Mouse (Mus musculus): ENCODE results near the gene Slc7a11. TPM values are rescaled to one million over a fixed set of nuclear protein-coding genes. Genes with fewer than 3 reads are reported as not detected.

Gene Slc7a11
- polyA plus RNA-seq, 1 experiment from 2014 or later, result 3.6 TPM

GRCm38 (mm10) chr3:50275023-50275422 is 168.4 kb downstream of the Slc7a11 start:
- DNase-seq (ENCODE audit: low spot score), result no peak
- Histone ChIP-seq H3K36me3 (no peaks in the 10 kb centered on the region), H3K27me3 (ENCODE audit: low read depth, poor library complexity, severe bottlenecking) (no peaks in the 10 kb centered on the region), H3K4me1 (peaks cover 14% of the 10 kb centered on the region), H3K4me3 (no peak overlapping the region), H3K27ac (no peak overlapping the region), H3K9me3 (replicated peaks) (no peaks in the 10 kb centered on the region)
- 84% methylated on average over 2 of the region's 2 CpGs for WGBS

GRCm38 (mm10) chr3:50272222-50272621 is 171.2 kb downstream of the Slc7a11 start:
- DNase-seq (ENCODE audit: low spot score), result no peak
- Histone ChIP-seq H3K4me1 (peaks cover 13% of the 10 kb centered on the region), H3K4me3 (no peak overlapping the region), H3K36me3 (no peaks in the 10 kb centered on the region), H3K27ac (no peak overlapping the region), H3K27me3 (ENCODE audit: low read depth, poor library complexity, severe bottlenecking) (no peaks in the 10 kb centered on the region), H3K9me3 (replicated peaks) (no peaks in the 10 kb centered on the region)

DNA sequence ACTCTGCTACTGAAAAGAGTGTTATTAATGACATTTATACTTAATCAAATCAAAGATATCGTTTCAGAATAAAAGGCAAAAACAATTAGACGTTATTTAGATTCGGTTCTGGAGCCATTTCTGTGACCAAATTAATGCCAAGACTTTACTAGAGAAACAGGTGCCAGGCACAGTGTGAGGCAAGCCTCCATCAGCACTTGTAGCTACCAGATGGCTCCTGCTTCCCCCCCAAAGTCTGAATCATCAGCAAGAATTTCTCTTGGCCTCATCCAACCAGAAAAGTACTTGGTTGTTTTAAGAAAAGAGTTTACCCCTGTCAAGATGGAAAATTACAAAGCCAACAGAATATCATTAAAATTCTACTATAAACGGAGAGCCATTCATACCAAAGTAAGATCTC is 173.7 kb downstream of the Slc7a11 start:
- Histone ChIP-seq H3K4me3 (no peak overlapping the region), H3K27me3 (ENCODE audit: low read depth, poor library complexity, severe bottlenecking) (no peaks in the 10 kb centered on the region), H3K36me3 (no peaks in the 10 kb centered on the region), H3K4me1 (no peaks in the 10 kb centered on the region), H3K27ac (no peak overlapping the region), H3K9me3 (replicated peaks) (no peaks in the 10 kb centered on the region)
- DNase-seq (ENCODE audit: low spot score), result no peak
- 90% methylated on average over 4 of the region's 4 CpGs for WGBS

GRCm38 (mm10) chr3:50262547-50263087 is 180.8 kb downstream of the Slc7a11 start:
- Histone ChIP-seq H3K27me3 (ENCODE audit: low read depth, poor library complexity, severe bottlenecking) (no peaks in the 10 kb centered on the region), H3K9me3 (replicated peaks) (no peaks in the 10 kb centered on the region), H3K36me3 (no peaks in the 10 kb centered on the region), H3K4me3 (no peak overlapping the region), H3K4me1 (no peaks in the 10 kb centered on the region), H3K27ac (no peak overlapping the region)
- 57% methylated on average over 2 of the region's 2 CpGs for WGBS
- DNase-seq (ENCODE audit: low spot score), result no peak

DNA sequence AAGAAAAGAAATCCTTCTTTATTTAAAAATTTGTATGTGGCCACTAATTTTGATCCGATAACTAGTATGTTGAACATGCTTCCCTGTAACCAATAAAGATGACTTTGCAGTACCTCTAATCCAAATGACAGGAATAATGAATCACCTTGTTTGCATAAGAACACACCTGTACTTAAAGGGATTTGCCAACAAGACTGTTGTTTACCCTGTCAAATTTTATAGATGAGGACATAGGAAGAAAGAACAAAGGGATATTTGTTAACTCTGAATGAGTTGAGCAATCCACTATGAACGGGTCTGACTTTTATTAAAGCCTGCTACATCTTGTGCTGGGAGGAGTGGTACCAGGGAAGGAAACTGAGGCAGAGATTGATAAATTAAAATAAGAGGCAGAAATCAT is 181.3 kb downstream of the Slc7a11 start:
- H3K27me3 ChIP-seq (ENCODE audit: low read depth, poor library complexity, severe bottlenecking), result no peaks in the 10 kb centered on the region
- H3K4me1 ChIP-seq, result no peaks in the 10 kb centered on the region
- no peaks in the 10 kb centered on the region for H3K9me3 ChIP-seq (replicated peaks)
- H3K4me3 ChIP-seq, result no peak overlapping the region
- no peaks in the 10 kb centered on the region for H3K36me3 ChIP-seq
- no peak for DNase-seq (ENCODE audit: low spot score)
- no peak overlapping the region for H3K27ac ChIP-seq
- WGBS, result 85% methylated on average over 2 of the region's 2 CpGs

DNA sequence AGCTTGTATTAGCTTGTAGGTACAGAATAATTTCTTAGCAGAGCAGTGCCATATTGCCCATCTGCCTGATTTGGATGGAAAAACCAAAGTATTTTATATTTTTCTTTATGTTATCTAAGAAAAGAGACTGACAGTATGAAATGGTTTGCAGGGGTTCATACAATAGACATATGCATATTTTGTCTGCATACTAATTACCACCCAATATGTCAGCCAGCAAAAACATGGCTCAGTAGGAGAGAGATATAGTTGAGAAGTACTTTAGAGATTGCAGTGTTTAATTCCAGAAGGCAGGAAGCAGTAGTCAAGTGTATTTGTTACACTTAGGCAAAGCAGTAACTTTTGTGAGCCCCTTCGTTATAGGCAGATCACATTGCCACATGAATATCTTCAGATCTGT is 182.7 kb downstream of the Slc7a11 start:
- WGBS, result 94% methylated on average over 1 of the region's 1 CpGs
- Histone ChIP-seq H3K4me3 (no peak overlapping the region), H3K9me3 (replicated peaks) (no peaks in the 10 kb centered on the region), H3K4me1 (no peaks in the 10 kb centered on the region), H3K27me3 (ENCODE audit: low read depth, poor library complexity, severe bottlenecking) (no peaks in the 10 kb centered on the region), H3K27ac (no peak overlapping the region), H3K36me3 (no peaks in the 10 kb centered on the region)
- DNase-seq (ENCODE audit: low spot score), result no peak

DNA sequence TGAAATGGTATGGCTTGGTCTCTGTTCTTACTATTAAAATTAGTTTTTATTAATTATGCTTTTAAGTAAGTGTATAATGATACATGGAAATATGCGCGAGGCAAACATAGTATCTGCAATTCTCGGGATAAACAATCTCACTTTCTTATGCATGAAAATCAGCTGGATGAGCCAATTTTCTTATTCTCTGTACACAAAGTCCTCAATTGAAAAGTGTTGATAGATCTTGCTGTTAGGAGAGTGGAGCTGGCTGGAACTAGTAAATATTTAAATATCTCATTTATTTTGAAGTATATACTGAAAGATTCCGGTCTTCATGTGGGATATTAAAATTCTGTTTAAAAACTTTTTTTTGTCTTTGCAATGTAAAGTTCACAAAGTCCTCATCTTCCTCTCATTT is 184.6 kb downstream of the Slc7a11 start:
- Histone ChIP-seq H3K4me3 (no peak overlapping the region), H3K27me3 (ENCODE audit: low read depth, poor library complexity, severe bottlenecking) (no peaks in the 10 kb centered on the region), H3K4me1 (no peaks in the 10 kb centered on the region), H3K27ac (no peak overlapping the region), H3K36me3 (no peaks in the 10 kb centered on the region), H3K9me3 (replicated peaks) (no peaks in the 10 kb centered on the region)
- no peak for DNase-seq (ENCODE audit: low spot score)
- WGBS, result 90% methylated on average over 4 of the region's 4 CpGs

GRCm38 (mm10) chr3:50249598-50250300 is 193.7 kb downstream of the Slc7a11 start:
- WGBS, result 83% methylated on average over 6 of the region's 6 CpGs
- Histone ChIP-seq H3K27me3 (ENCODE audit: low read depth, poor library complexity, severe bottlenecking) (no peaks in the 10 kb centered on the region), H3K27ac (no peak overlapping the region), H3K4me1 (no peaks in the 10 kb centered on the region), H3K4me3 (no peak overlapping the region), H3K36me3 (no peaks in the 10 kb centered on the region), H3K9me3 (replicated peaks) (no peaks in the 10 kb centered on the region)
- no peak for DNase-seq (ENCODE audit: low spot score)

- no peaks in the 10 kb centered on the region for H3K36me3 ChIP-seq
- H3K9me3 ChIP-seq (replicated peaks), result no peaks in the 10 kb centered on the region
- H3K4me1 ChIP-seq, result no peaks in the 10 kb centered on the region
- no peaks in the 10 kb centered on the region for H3K27me3 ChIP-seq (ENCODE audit: low read depth, poor library complexity, severe bottlenecking)
- H3K27ac ChIP-seq, result no peak overlapping the region
- no peak for DNase-seq (ENCODE audit: low spot score)
- 89% methylated on average over 3 of the region's 3 CpGs for WGBS
- no peak overlapping the region for H3K4me3 ChIP-seq
Measured at GRCm38 (mm10) chr3:50235990-50236389, 207.4 kb downstream of the Slc7a11 start.

DNA sequence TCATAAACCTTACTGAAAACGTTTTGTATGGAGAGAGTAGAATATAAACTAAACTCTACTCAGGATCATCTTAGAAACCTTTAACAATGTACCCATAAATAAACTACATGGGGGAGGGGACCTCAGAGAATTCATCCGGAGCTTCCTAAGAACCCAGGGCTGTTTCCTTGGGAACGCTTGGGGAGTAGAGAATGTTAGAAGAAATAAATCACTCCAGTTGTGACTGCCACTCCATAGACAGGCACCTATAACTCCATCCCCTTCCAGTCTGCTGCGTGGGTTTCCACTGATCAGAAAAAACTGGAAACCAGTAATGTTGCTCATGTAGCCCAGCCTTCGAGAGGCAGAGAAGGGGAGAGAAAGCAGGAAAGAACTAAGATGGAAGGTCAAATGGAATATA is 210.3 kb downstream of the Slc7a11 start:
- Histone ChIP-seq H3K36me3 (no peaks in the 10 kb centered on the region), H3K9me3 (replicated peaks) (no peaks in the 10 kb centered on the region), H3K27me3 (ENCODE audit: low read depth, poor library complexity, severe bottlenecking) (no peaks in the 10 kb centered on the region), H3K27ac (no peak overlapping the region), H3K4me3 (no peak overlapping the region), H3K4me1 (no peaks in the 10 kb centered on the region)
- 61% methylated on average over 5 of the region's 5 CpGs for WGBS
- DNase-seq (ENCODE audit: low spot score), result no peak

DNA sequence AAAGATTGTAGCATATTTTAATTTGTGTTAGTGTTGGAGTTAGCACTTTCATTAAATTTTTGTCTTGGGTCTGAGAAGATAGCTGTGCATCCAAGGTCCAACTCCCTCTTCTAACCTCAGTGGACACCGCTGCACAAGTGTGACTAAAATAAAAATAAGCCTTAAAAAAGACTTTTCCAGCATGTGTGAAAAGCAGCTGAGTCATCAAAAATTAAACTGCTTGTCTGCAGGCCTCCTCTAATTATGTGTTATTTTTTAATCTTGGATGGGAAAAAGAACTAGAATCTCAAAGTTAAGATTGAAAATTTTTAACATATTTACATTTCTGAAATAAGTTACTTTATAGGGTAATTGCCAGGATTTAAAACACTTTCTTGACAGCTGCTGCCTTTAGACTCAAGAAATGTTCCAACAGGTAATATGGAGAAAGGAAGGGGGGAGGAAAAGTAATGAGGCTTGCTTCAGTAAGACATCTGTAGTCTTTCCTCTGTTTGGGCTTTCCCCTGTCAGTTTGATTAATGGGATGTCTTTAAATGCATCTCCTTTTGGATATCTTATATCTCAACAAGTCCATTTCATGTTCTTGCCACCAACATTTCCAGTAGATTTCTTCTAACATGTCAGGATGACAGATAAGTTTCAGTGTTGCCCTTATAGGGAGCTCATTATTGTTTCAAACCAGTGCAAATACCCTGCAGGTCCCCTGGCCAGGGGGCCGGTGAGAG is 218.9 kb downstream of the Slc7a11 start:
- H3K27me3 ChIP-seq (ENCODE audit: low read depth, poor library complexity, severe bottlenecking), result no peaks in the 10 kb centered on the region
- WGBS, result 89% methylated on average over 2 of the region's 2 CpGs
- DNase-seq (ENCODE audit: low spot score), result no peak
- no peaks in the 10 kb centered on the region for H3K9me3 ChIP-seq (replicated peaks)
- no peaks in the 10 kb centered on the region for H3K4me1 ChIP-seq
- no peak overlapping the region for H3K4me3 ChIP-seq
- no peak overlapping the region for H3K27ac ChIP-seq
- H3K36me3 ChIP-seq, result no peaks in the 10 kb centered on the region

DNA sequence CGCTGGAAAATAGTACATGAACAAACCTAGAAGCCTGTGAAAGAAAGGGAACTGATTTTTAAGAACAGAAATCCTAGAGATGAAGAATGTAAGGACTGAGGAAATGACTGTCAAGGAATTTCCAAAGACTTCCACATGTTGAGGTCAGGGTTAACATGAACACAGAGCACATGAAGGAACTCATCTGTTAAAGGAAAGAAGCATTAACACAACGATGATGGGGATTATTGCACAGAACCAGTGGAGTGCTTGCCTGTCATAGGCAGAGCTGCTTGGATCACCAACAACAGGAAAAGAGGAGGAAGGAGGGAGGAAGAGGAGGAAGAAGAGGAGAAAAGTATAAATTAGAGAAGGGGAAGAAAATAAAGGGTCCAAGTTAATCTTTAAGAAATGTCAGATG is 223.0 kb downstream of the Slc7a11 start:
- no peak for DNase-seq (ENCODE audit: low spot score)
- 80% methylated on average over 2 of the region's 2 CpGs for WGBS

DNA sequence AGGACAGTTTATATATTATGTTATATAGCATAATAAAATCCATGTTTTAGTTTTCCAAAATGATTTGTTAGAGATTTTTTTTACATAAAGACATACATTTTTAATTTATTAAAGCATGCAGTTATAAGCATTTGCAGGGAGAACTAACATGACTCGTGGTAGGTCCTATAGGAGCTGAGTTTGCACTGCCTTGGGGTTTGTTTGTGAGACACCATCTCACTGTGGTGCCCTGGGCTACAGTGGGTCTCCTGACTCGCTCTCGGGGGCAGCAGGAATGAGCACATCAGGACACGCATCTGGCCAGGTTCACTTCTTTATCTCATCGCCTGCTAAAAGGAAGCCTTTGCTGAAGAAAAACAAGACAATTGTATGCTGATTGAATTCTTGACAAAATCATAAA is 257.0 kb downstream of the Slc7a11 start:
- Histone ChIP-seq H3K9me3 (replicated peaks) (no peaks in the 10 kb centered on the region), H3K27ac (no peak overlapping the region), H3K4me3 (no peak overlapping the region), H3K4me1 (peaks cover 5% of the 10 kb centered on the region; the same call in 1 of the 2 replicates), H3K36me3 (no peaks in the 10 kb centered on the region), H3K27me3 (ENCODE audit: low read depth, poor library complexity, severe bottlenecking) (no peaks in the 10 kb centered on the region)
- no peak for DNase-seq (ENCODE audit: low spot score)
- 83% methylated on average over 5 of the region's 5 CpGs for WGBS

More for the DNA sequence above, 223.0 kb downstream of the Slc7a11 start:
- H3K4me3 ChIP-seq, result no peak overlapping the region
- H3K27me3 ChIP-seq (ENCODE audit: low read depth, poor library complexity, severe bottlenecking), result no peaks in the 10 kb centered on the region
- no peaks in the 10 kb centered on the region for H3K9me3 ChIP-seq (replicated peaks)
- no peak overlapping the region for H3K27ac ChIP-seq
- H3K4me1 ChIP-seq, result no peaks in the 10 kb centered on the region
- no peaks in the 10 kb centered on the region for H3K36me3 ChIP-seq

Data from limb, embryonic 10.5 days (tissue).